Mouse (Mus musculus) neutrophil, adult 5-6 weeks (primary cell): ENCODE measurements around the gene Diexf. TPM values are rescaled to one million over a fixed set of nuclear protein-coding genes. Genes with fewer than 3 reads are reported as not detected.

Source experiments
- ATAC-seq: fragments of 151-379, 151-347 bp; 2 replicates; pipeline ENCODE4 v1.8.0; 2017; ENCODE audit warnings: mild to moderate bottlenecking, moderate TSS enrichment; ENCODE audit not compliant: insufficient number of reproducible peaks, poor library complexity, low FRiP score, severe bottlenecking; ENCODE audit errors: extremely low read depth
- total RNA-seq: library from RNA; stranded (forward); fragments of 200-1000 nt; gene quantifications from 2 replicates; pipeline ENCODE4 v1.2.3, GENCODE M21; 2017

Gene Diexf
- total RNA-seq, 1 experiment from 2014 or later, result 27.9 TPM

DNA sequence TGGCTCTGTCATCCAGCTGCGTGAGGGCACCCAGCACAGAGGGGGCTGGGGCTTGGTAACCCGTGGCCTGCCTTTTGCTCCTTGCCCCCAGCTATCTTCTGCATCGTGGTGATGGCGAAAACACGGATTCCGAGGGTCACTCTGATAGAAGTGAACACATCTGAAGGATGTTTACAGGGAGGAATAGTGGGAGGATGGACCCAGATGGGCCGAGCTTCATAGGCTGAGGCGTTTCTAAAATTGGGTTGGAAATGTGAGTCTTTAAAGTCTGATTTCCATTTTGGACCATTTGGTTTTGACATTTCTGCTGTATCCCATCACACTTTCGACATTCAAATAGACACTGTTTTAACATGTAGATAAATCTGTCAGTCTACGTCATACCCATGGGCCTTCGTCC lies 39.2 kb downstream of the Diexf start:
- ATAC-seq, result no peak

GRCm38 (mm10) chr1:193090211-193090871 lies 39.7 kb downstream of the Diexf start:
- no peak for ATAC-seq

- ATAC-seq, result no peak
Measured at GRCm38 (mm10) chr1:193089683-193090082, 40.4 kb downstream of the Diexf start.

GRCm38 (mm10) chr1:193089211-193089610 lies 40.9 kb downstream of the Diexf start:
- ATAC-seq, result no peak

DNA sequence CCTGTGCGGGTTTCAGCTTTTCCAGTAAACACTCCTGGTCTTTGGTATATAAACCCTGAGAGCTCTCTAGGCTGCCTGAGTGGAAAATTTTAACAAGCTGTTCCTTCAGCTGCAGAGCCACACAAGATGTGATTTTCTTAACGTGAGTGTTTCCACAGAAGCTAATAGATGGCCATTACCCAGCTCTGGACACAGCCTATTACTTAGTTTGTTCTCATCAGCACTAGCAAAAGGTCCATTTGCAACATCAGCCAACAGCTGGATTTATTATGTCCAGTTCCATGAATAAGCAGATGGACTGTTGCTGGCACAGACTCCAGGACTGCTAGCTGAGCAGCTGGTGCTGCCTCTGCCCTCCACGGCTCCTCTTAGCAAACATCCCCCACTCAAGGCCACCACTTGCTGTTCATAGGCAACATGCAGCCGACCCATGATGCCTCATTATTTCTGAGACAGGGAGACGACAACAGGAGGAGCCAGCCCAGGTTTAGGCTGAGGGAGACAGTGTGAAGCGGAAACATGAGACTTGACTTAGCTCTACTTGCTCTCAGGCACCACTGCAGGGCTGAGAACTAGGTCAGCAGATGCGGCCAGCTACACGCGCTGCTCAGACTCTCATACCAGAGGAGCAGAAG lies 43.1 kb downstream of the Diexf start:
- ATAC-seq, result no peak

DNA sequence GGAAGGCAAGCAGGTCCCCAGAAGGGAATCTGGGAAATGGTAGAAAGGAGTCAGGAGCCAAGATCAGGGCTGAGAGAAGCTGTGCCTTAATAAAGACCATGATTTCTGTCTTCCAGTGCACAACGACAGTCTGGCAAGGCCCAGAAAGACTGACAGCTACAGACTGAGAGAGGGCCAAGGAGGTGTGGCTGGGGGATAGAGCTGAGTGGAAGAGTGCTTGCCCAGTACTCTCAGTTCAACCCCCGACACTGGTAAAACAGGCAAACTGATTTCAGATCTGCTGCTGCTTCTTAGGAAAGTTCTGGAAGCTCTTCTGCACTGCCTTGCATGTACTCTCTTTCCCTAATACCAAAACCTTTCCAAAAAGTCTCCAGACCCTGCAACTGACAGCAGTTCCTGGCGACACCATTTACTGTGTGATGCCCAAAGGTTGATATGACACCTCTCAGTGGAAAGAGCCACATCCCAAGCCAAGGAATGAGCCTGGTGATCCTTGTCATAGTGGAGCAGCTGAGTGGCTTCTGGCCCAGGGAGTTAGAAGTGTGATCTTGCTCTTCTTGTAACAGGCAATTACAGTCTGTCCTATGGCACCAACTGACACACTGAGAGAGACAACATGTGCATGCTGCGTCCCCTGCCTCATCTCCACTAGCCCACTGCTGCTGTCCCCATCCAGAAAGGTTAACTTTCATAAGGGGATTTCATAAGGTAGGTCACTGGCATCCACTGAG lies 43.8 kb downstream of the Diexf start:
- no peak for ATAC-seq

- no peak for ATAC-seq
Measured at GRCm38 (mm10) chr1:193085541-193086020, 44.5 kb downstream of the Diexf start.

GRCm38 (mm10) chr1:193084016-193084415 lies 46.1 kb downstream of the Diexf start:
- no peak for ATAC-seq

DNA sequence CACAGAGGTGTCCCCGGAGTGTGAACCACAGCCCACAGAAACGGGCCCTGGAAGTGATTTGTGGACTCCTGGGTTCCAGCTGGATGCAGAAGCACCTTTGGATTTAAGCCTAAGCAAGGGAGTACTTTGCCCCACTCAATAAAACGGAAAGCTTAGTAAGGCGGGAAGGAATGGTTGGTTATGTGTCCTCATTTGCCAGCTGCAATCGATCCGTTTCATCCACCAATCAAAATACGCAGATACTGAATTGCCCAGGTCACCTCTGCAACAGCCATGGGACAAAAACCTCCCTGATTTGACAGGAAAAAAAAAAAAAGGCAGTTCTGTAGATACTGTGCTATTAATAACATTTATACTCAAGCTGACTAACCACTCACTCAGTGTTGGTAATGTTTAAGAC lies 47.0 kb downstream of the Diexf start:
- no peak for ATAC-seq

GRCm38 (mm10) chr1:193082311-193082921 lies 47.7 kb downstream of the Diexf start:
- no peak for ATAC-seq

DNA sequence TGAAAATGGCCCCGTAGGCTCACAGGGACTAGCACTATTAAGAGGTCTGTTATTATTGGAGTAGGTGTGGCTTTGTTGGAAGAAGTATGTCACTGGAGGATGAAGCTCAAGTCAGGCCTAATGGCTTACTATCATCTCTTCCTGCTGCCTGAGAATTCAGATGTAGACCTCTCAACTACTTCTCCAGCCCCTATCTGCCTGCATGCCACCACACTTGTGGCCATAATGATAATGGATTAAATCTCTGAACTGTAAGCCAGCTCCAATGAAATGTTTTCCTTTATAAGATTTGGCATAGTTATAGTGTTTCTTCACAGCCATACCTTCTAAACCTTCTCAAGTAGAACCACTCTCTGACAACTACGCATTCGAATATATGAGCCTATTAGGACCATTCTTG lies 67.5 kb downstream of the Diexf start:
- ATAC-seq, result no peak

GRCm38 (mm10) chr1:193060167-193060566 lies 69.9 kb downstream of the Diexf start:
- peak; percentile 72 for ATAC-seq

DNA sequence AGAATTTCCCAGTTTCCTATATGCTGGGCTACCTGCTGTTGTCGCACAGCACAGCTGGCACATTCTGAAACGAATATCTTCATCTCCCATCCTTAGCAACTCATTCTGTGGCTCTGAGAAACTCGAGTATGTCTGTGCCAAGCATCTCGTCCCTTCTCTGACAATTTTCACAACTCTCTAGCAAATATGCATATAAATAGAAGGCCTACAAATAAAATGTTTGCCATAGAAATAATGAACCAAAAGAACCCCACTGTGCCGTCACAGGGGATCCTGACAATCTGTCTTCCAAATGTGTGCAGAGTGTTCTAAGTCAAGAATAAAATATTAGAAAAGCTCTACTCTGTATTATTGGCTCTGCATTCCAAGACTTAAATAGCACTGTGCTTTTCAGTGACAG lies 70.5 kb downstream of the Diexf start:
- no peak for ATAC-seq

DNA sequence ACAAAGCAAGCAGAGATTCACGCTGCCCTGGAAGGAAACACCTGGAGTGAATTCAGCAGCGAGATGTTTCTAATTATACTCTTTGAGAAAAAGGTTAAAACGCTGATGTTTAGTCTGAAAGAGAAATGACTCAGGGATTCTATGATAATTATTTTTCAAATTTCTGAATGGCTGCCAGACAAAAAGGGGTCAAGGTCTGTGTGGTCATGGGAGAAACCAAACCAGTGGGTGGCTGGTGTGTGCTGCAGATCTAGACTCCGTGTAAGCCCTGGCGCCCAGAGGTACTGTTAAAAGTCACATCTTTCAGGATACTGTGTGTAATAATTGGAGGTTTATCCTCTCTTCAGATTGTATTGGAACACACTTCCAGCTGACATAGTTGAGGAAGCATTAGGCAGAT lies 75.7 kb downstream of the Diexf start:
- no peak for ATAC-seq

DNA sequence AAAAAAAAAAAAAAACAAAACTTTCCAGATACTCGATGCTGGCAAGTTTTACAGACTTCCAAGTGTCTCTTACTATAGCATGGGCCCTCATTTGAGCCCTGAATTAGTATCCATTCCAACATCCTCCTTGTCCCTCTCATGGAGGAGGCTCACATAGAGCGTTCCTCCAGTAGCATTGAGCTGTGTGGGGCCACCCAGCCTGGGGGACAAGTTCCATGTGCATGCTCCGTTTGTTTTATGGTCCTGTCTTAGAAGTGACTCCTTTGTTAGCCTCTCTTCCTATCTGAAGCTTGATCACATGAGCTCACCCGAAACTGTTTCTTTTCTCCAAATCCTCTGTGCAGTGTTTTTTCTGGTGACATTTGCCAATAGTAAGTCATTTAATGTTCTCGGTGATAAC lies 77.0 kb downstream of the Diexf start:
- ATAC-seq, result no peak

DNA sequence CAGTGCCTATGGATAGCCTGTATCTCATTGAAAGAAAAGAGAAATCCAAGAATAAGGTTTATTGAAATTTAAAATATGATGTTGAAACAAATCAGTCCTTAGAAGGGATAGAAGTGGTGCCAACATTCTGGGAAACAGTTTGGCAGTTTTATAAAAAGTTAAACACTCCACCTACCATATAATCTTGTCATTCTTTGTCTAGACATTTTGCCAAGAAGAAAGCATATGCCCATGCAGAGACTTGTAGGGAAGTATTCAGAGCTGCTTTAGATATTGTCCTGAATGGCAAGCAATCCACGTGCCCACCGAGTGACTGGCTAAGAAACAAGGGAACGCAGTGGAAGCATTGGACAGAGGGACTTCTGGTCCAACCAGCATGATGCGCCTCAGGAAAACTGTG lies 82.5 kb downstream of the Diexf start:
- no peak for ATAC-seq

GRCm38 (mm10) chr1:193042760-193043295 lies 87.2 kb downstream of the Diexf start:
- ATAC-seq, result no peak
